Mouse (Mus musculus): ENCODE measurements around the gene Ddx28.
"Not testable (repeated sequence)": the region's sequence is repeated elsewhere in the genome, so short reads cannot be mapped to it uniquely, and the experiment has no call there.

Gene Ddx28

DNA sequence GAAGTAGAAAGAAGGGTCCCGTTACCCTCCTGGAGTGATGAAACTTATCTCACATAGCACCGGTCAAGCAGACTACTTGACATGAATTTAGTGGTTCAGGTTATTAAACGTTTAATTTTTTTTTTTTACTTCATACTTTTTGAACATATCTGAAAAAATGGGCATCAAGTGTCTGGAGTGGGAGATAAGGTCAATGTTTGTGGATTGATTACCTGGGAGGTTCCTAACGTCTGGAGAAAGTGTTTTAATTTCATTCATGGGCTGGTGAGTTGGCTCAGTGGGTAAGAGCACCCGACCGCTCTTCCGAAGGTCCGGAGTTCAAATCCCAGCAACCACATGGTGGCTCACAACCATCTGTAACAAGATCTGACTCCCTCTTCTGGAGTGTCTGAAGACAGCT, 521 bp upstream of the Ddx28 start:
- not testable (repeated sequence) for DNase-seq

DNA sequence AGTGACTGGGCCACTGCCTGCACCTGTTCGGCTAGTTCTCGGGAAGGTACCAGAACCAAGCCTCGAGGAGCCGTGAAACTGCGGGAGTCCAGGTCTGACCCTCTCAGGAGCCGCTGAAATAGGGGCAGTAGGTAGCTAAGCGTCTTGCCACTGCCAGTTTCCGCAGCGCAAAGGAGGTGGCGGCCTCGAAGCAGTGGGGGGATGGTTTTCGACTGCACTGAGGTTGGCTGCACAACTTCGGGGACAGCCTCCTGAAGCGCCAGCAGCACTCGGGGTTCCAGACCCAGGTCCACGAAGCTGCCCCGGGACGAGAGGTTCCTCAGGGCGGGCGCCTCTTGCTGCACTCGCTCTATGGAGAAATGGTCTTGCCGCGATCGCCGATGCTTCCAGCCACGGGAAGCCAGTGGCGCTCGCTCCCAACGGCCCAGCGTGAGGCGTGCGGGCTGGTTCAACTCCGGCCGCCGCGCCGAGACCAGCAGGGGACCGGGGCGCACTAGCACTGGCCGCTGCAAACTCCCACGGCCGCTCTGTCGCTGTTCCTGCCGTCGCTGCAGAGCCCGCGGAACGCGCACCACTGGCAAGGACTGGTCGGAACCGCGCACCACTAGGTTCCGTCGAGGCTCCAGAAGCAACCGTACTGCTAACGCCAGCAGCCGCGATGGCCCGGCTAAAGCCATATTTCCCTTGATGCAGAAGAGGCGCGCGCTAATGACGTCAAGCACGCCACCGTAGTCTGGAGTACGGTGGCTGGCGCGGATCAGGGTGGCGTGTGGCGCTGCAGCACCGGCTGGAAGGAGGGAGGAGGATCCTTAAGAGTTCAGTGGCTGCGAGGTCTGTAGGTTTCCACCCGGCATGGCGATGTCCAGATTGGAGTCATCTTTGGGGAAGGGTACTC, 687 bp downstream of the Ddx28 start:
- DNase-seq = peak; percentile 94

GRCm38 (mm10) chr8:106007891-106008290, 3.8 kb downstream of the Ddx28 start:
- not testable (repeated sequence) for DNase-seq

GRCm38 (mm10) chr8:106007135-106007534, 4.5 kb downstream of the Ddx28 start:
- no peak for DNase-seq

- no peak for DNase-seq
These were observed 5.3 kb downstream of the Ddx28 start for GRCm38 (mm10) chr8:106006413-106006812.

DNA sequence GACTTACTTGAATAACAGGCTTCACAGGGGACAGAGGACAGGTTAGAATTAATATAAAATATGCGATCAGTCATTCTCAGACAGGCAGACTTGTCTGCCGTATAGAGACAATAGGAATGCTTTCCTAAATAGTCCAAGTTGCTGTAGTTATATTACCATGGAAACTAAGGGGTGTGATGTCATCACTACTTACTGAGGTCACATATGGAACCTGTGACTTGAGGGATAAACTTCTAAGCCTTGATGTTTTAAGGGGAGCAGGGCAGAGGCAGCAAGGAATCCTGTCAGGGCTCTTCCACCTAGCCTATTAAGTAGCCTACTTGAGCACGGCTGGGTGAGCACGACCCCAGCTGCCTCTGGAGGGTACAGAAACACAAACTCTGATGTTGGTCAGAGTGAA, 5.8 kb downstream of the Ddx28 start, which contains the start of gene Dpep2nb:
TSS of gene Dpep2nb (minus strand) at position 101 of the 400 bp plus-strand sequence.
- DNase-seq = no peak

DNA sequence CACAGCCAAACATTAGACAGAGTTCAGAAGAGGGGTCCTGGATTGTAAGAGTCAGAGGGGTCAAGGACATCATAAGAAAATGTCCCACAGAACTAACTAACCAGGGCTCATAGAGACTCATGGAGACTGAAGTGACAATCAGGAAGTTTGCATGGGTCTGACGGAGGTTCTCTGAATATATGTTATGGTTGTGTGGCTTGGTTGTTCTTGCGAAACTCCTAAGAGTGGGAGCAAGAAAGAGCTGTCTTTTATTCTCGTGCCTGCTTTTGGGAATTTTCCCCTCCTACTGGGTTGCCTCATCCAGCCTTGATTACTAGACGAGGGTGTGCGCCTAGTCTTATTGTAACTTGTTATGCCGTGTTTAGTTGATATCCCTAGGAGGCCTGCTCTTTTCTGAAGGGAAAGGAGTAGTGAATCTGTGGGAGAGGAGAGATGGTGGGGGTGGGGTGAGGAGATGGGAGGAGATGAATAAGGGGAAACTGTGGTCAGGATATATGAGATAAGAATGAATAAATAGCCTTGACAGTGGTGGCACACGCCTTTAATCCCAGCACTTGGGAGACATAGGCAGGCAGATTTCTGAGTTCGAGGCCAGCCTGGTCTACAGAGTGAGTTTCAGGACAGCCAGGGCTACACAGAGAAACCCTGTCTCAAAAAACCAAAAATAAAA, 7.0 kb downstream of the Ddx28 start:
- DNase-seq = no peak

- DNase-seq = no peak
These were observed 9.8 kb downstream of the Ddx28 start for GRCm38 (mm10) chr8:106001908-106002307.

DNA sequence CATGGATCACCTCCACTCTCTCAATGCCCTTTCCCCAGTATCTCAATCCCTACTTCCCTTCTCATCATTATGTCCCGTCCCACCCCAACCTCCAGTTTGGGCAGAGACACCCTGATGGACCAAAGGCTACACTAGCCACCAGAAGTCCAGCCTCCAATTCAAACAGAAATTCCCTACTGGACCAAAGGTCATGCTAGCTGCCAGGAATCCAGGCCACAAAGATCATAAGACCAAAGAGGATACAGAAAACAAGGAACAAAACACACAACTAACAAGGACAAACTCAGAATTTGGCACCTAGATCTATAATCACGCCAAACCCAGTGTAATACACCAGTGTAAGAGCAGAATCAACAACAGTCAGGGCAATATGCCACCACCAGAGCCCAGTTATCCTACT, 12.7 kb downstream of the Ddx28 start:
- no peak for DNase-seq

DNA sequence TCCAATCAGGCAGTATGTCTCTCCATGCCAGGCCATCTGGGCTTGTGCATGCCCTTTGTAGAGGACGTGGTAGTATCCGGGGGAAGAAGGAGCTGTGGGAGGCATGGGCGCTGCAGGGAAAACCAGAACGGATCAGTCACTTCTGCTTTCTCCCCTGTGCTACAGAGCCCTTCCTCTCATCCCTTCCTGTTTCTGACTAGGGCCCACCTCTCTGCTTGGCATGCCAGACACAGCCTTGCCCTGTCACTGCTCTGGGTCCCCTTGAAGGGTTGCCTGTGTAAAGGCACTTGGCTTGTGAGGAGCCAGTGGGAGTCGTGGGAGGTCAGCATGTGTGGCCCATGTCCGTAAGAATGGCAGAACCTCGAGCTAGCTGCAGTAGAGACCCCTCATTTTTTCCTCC, 15.3 kb downstream of the Ddx28 start:
- no peak for DNase-seq

- no peak for DNase-seq
These were observed 18.5 kb downstream of the Ddx28 start for GRCm38 (mm10) chr8:105993226-105993625.

- DNase-seq = no peak
These were observed 19.2 kb downstream of the Ddx28 start for GRCm38 (mm10) chr8:105992499-105992898.

DNA sequence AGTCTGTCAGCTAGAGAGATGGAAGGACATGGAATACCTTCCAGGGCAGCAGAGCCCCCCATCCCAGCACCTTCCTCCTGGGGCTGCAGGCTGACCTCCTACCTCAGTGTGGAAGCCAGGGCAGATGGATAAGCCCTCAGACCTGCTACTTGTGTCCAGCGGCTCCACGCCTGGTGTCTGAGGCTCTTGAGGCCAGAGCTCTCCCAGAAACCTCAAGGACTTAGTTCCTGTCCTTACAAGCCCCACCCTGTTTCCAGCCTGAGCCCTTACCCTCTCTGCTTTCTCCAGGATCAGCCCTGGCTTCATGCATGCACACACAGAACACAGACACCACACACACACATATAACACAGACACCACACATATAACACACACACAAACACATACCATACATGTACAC, 20.1 kb downstream of the Ddx28 start:
- no peak for DNase-seq

GRCm38 (mm10) chr8:105990856-105991387, 20.8 kb downstream of the Ddx28 start, which contains the start of gene Dus2:
Gene Dus2, plus strand, starts transcription at chr8:105991337.
- peak; percentile 82 for DNase-seq

DNA sequence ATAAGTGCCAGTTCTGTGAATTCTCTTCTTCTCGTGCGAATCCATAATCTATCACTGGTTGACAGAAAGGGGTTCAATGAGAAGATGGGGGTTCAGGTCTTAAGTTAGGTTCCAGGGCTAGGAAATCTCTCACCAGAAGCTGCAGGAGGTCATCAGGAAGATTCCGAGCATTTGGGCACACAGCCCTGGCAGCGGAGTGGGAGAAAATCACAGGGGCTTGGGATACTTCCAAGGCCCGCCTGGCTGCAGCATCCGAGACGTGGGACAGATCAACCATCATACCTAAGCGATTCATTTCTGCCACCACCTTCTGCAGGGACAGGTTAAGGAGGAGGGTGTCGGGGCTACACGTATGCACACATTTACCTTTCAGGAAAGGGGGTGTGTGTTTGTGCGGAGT, 23.1 kb downstream of the Ddx28 start:
- DNase-seq = no peak

GRCm38 (mm10) chr8:105983406-105983805, 28.3 kb downstream of the Ddx28 start:
- DNase-seq = not testable (repeated sequence)

- no peak for DNase-seq
These were observed 30.5 kb downstream of the Ddx28 start for GRCm38 (mm10) chr8:105981146-105981545.

- DNase-seq = no peak
These were observed 32.4 kb downstream of the Ddx28 start, which contains the start of gene Dpep3 for GRCm38 (mm10) chr8:105979325-105979724. Gene Dpep3, minus strand, starts transcription at chr8:105979429.

- no peak for DNase-seq
These were observed 36.3 kb downstream of the Ddx28 start for GRCm38 (mm10) chr8:105975363-105975762.

GRCm38 (mm10) chr8:105971019-105971720, 40.5 kb downstream of the Ddx28 start:
- DNase-seq = no peak

DNA sequence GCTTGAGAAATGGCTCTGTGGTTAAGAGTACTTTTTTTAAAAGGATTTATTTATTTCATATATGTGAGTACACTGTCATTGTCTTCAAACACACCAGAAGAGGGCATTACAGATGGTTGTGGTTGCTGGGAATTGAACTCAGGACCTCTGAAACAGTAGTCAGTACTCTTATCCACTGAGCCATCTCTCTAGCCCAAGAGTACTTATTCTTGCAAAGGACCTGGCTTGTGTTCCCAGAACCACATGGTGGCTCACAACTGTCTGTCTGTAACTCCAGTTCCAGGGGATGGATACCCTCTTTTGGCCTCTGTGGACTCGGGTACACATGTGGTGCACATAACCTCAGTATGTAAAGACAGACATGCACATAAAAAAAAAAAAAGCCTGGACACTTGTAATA, 42.3 kb downstream of the Ddx28 start:
- no peak for DNase-seq

DNA sequence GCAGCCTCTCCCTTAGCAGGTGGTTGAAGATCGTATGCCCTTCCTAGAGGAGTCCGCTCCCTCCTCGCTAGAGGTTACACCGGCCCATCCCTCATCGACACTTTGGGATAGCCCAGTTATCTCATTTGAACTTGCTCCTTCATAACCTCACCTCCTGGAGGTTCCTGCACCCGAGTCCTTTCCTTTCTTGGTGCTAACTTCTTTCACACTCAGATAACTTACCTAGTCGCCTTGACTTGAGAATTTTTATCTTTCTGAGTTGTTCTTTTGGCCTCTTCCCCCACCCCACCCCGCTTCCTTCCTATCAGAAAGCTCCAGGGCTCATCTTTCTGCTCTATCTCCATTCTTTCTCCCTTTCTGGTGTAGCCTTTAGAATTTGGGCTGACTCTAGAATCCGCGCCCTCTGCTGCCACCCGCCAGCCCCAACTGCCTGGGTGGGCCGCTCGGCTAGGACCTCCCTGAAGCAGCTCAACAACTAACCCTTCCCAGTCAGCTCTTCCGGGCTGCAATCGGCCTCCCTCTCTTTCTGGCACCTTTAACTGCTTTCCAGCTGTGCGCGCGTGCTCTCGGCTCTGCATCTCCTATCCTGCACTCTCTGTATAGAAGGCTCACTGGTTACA, 44.9 kb downstream of the Ddx28 start:
- DNase-seq = no peak
